Mouse (Mus musculus) heart, embryonic 10.5 days (tissue): ENCODE measurements at regions not wholly inside any gene's neighbourhood (a gene's known extent, or its start where the extent isn't known, plus 50 kb on each side); places are given as distances from the start of the nearest gene placed in this dataset.
"Not testable (repeated sequence)": the region's sequence is repeated elsewhere in the genome, so short reads cannot be mapped to it uniquely, and the experiment has no call there.

Source experiments
- DNase-seq: peaks from one replicate; pipeline ENCODE4 v3.0.0-alpha.2; 2017; ENCODE audit warnings: low spot score
- H3K27ac ChIP-seq: fragments of 300-500 bp; sonication (generic); 2 replicates; pipeline ENCODE4 v1.5.1; 2016; ENCODE audit warnings: mild to moderate bottlenecking
- H3K27me3 ChIP-seq: fragments of 300-500 bp; sonication (generic); 2 replicates; pipeline ENCODE4 v1.6.1; 2016; ENCODE audit warnings: mild to moderate bottlenecking; ENCODE audit not compliant: poor library complexity, insufficient read depth, severe bottlenecking
- H3K36me3 ChIP-seq: fragments of 300-500 bp; sonication (generic); 2 replicates; pipeline ENCODE4 v1.6.1; 2016; ENCODE audit warnings: mild to moderate bottlenecking, moderate library complexity
- H3K4me1 ChIP-seq: fragments of 300-500 bp; sonication (generic); 2 replicates; pipeline ENCODE4 v1.6.1; 2016; ENCODE audit warnings: mild to moderate bottlenecking
- H3K4me3 ChIP-seq: fragments of 300-500 bp; sonication (generic); 2 replicates; pipeline ENCODE4 v1.5.1; 2016; ENCODE audit warnings: mild to moderate bottlenecking, moderate library complexity
- H3K9me3 ChIP-seq: fragments of 300-500 bp; sonication (generic); 2 replicates; pipeline ENCODE4 v1.6.1; 2016; ENCODE audit warnings: mild to moderate bottlenecking, moderate library complexity
- WGBS: fragments of 180-500 bp; shearing (Covaris S2); methylation state at CpG from one replicate; pipeline ENCODE4 v1.1.7; 2016; 5-methylcytosine and 5-hydroxymethylcytosine counted together

- not testable (repeated sequence) for H3K27ac ChIP-seq, DNase-seq, H3K4me3 ChIP-seq, H3K4me1 ChIP-seq, H3K36me3 ChIP-seq, H3K9me3 ChIP-seq, H3K27me3 ChIP-seq
- 81% methylated on average over 9 of the region's 9 CpGs for WGBS
Measured at GRCm38 (mm10) chr19:27600386-27600785, 170.8 kb upstream of the Pum3 start.

DNA sequence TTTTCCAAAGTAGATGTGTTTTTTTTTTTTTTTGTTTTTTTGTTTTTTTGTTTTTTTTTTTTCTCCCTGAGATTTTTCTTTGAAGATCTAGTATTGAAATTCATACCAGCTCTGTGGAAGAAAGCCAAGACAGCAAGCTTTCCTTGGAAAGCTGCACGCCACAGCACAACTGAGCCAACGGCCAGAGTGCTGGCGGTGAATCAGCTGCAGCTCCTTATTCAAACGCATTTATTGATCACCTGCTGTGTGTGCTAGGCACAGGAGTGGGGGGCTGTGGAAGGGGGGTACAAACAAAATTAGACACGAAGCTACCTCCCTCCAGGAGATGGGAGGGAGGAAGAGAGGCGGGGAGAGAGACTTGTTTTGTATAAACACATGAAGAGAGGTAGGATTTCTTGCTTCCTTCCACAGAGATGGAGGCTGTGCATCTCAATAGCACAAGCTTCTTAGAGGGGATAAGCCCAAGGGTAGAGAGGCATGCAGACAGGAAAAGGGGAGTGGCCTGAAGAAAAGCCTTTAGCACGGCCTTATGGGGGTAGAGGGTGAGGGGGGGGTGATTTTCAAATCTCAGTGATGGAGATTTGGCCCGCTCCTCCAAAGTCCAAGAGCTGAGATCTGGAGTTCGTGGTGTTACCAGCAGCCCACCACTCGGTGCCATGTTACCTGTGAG lies 170.1 kb upstream of the Pum3 start:
- Histone ChIP-seq H3K27ac (no peak overlapping the region), H3K36me3 (no peaks in the 10 kb centered on the region), H3K9me3 (no peaks in the 10 kb centered on the region), H3K27me3 (no peaks in the 10 kb centered on the region), H3K4me3 (no peak overlapping the region), H3K4me1 (peaks cover 7% of the 10 kb centered on the region)
- DNase-seq = no peak
- 55% methylated on average over 10 of the region's 10 CpGs for WGBS

GRCm38 (mm10) chr19:27598350-27598749 lies 168.7 kb upstream of the Pum3 start:
- 80% methylated on average over 5 of the region's 5 CpGs for WGBS
- Histone ChIP-seq H3K36me3 (no peaks in the 10 kb centered on the region), H3K4me3 (no peak overlapping the region), H3K27me3 (no peaks in the 10 kb centered on the region), H3K4me1 (peaks cover 4% of the 10 kb centered on the region), H3K27ac (no peak overlapping the region), H3K9me3 (no peaks in the 10 kb centered on the region)
- no peak for DNase-seq

- WGBS = 98% methylated on average over 6 of the region's 6 CpGs
- Histone ChIP-seq H3K4me3 (no peak overlapping the region), H3K9me3 (no peaks in the 10 kb centered on the region), H3K27me3 (no peaks in the 10 kb centered on the region), H3K27ac (no peak overlapping the region), H3K36me3 (no peaks in the 10 kb centered on the region), H3K4me1 (peaks cover 19% of the 10 kb centered on the region)
- no peak for DNase-seq
Measured at GRCm38 (mm10) chr19:27585566-27585965, 155.9 kb upstream of the Pum3 start.

DNA sequence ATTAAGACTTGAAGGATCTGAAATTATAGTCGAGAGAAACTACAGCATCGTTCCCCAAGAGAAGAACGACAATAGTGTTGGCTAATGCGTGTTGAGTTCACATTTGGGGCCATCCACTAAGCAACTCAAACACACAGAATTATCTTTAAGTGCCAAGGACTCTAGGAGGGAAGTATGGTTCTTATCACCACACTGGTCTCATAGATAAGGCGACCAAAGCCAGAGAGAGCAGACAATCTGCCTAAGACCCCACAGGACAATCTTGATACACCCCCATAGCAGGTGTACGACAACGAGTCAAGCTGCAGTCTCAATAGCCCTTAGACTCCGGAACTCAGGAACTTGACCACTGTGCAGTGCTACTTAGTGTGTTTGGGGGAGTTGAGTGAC lies 152.5 kb upstream of the Pum3 start:
- no peak for DNase-seq
- WGBS = 29% methylated on average over 8 of the region's 8 CpGs
- H3K9me3 ChIP-seq = no peaks in the 10 kb centered on the region
- peak overlapping the region; percentile 27 for H3K4me3 ChIP-seq
- peak overlapping the region; percentile 52 for H3K27ac ChIP-seq
- no peaks in the 10 kb centered on the region for H3K27me3 ChIP-seq
- H3K4me1 ChIP-seq = peaks cover 19% of the 10 kb centered on the region
- no peaks in the 10 kb centered on the region for H3K36me3 ChIP-seq

DNA sequence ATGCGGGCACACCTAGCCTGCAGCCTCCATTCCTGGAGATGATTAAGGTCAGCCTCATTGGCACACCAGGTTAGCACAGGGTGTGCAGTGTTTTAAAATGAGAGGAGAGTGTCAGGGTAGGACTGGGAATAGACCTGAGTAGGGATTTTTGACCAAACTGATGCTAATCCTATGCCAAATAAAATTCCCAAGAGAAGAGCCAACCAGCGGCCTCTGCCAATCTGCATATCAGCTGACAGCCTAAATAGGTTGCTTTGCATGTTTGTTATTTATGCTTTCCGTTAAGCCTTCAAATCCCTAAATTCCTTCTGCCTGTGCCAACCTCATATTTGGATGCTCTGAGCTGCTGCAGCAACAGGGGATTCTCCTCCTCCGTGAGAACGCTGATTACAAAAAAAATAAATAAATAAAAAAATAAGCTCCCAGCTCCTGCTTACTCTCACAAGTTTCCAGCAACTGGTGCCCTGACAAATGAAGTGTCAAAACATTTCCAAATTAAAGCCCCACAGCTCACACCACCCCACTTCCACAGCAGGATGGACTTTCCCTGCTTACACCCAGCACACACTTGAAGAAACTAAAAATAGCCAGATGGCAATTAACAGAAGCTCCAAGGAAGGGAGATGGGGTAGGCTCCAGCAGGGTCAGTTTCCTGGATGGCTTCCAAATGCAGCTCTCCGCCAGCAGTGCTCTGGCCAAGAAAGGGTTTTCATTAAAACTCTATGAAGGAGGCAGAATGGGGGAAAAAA lies 151.9 kb upstream of the Pum3 start:
- peak overlapping the region; percentile 52 for H3K27ac ChIP-seq
- WGBS = 29% methylated on average over 6 of the region's 6 CpGs
- H3K27me3 ChIP-seq = no peaks in the 10 kb centered on the region
- H3K9me3 ChIP-seq = no peaks in the 10 kb centered on the region
- peak overlapping the region; percentile 27 for H3K4me3 ChIP-seq
- no peaks in the 10 kb centered on the region for H3K36me3 ChIP-seq
- no peak for DNase-seq
- peaks cover 19% of the 10 kb centered on the region for H3K4me1 ChIP-seq

DNA sequence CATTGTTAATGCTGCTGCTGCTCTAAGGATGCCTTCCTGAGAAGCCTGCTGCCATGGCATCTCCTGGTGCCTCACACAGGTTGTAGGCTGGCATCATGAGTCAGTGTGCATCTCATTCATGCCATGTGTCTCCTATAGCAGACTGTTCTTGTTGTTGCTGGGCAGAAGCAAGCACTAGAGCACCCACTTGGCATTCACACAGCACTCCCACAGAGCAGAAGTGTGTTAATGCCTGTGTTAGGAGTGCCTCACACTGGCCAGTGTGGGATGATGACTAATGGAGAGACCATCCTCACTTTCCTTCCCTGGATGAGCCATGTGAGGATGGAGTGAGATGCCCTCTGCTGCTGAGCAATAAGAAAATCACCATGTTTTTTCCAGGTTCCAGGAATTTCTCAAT lies 146.9 kb upstream of the Pum3 start:
- Histone ChIP-seq H3K27me3 (no peaks in the 10 kb centered on the region), H3K4me1 (peaks cover 9% of the 10 kb centered on the region), H3K36me3 (no peaks in the 10 kb centered on the region), H3K27ac (no peak overlapping the region), H3K4me3 (no peak overlapping the region), H3K9me3 (no peaks in the 10 kb centered on the region)
- no peak for DNase-seq

GRCm38 (mm10) chr19:27566929-27567328 lies 137.3 kb upstream of the Pum3 start:
- H3K27me3 ChIP-seq = no peaks in the 10 kb centered on the region
- 92% methylated on average over 8 of the region's 8 CpGs for WGBS
- no peak overlapping the region for H3K4me3 ChIP-seq
- H3K4me1 ChIP-seq = no peaks in the 10 kb centered on the region
- H3K36me3 ChIP-seq = no peaks in the 10 kb centered on the region
- no peak for DNase-seq
- H3K9me3 ChIP-seq = no peaks in the 10 kb centered on the region
- no peak overlapping the region for H3K27ac ChIP-seq

DNA sequence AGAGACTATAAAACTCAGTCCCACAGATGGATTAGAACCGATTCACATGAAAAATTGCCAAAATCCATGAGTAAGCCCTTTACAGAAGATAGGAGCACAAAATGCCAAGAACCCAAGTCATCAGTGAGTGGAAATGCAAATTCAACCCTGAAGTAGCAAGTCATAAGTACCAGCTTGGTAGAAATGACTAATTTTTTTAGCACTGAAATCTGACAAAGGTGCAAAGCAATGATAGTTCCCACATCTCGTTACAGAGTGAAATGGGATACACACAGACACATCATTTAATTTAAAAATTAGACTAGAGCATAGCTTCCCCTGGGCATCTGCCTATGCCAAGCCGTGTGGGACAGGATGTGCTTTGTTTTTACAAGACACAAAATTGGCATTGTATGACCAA lies 136.4 kb upstream of the Pum3 start:
- Histone ChIP-seq H3K27me3 (no peaks in the 10 kb centered on the region), H3K27ac (no peak overlapping the region), H3K36me3 (no peaks in the 10 kb centered on the region), H3K4me3 (no peak overlapping the region), H3K4me1 (no peaks in the 10 kb centered on the region), H3K9me3 (no peaks in the 10 kb centered on the region)
- WGBS = 83% methylated on average over 3 of the region's 3 CpGs
- no peak for DNase-seq

DNA sequence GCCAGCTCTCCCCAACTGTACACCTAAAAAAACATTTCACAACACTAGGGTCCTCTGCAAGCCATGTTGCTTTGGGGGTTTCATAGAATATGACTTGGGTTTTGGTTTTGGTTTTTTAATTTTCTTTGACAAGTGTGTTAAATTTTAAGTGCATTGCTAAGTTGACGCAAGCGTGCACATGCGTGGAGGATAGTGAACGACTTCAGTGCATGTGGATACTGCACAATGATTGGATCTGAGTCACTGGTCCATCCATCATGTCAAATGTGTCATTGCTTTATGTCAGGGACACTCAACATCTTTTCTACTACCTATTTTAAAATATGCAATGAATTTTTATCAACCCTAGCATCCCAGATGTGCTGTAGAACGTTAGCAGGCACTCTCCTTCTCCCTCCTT lies 134.5 kb upstream of the Pum3 start:
- H3K36me3 ChIP-seq = no peaks in the 10 kb centered on the region
- no peaks in the 10 kb centered on the region for H3K4me1 ChIP-seq
- H3K4me3 ChIP-seq = no peak overlapping the region
- H3K9me3 ChIP-seq = no peaks in the 10 kb centered on the region
- H3K27me3 ChIP-seq = no peaks in the 10 kb centered on the region
- no peak overlapping the region for H3K27ac ChIP-seq
- WGBS = 75% methylated on average over 5 of the region's 5 CpGs
- DNase-seq = no peak

GRCm38 (mm10) chr19:27563592-27563991 lies 134.0 kb upstream of the Pum3 start:
- Histone ChIP-seq H3K27me3 (no peaks in the 10 kb centered on the region), H3K27ac (no peak overlapping the region), H3K9me3 (no peaks in the 10 kb centered on the region), H3K36me3 (no peaks in the 10 kb centered on the region), H3K4me1 (no peaks in the 10 kb centered on the region), H3K4me3 (no peak overlapping the region)
- DNase-seq = no peak
- 67% methylated on average over 9 of the region's 9 CpGs for WGBS

- H3K4me3 ChIP-seq = no peak overlapping the region
- no peak overlapping the region for H3K27ac ChIP-seq
- no peak for DNase-seq
- no peaks in the 10 kb centered on the region for H3K9me3 ChIP-seq
- H3K36me3 ChIP-seq = no peaks in the 10 kb centered on the region
- H3K4me1 ChIP-seq = no peaks in the 10 kb centered on the region
- WGBS = 43% methylated on average over 3 of the region's 3 CpGs
- no peaks in the 10 kb centered on the region for H3K27me3 ChIP-seq
Measured at GRCm38 (mm10) chr19:27558199-27558598, 128.6 kb upstream of the Pum3 start.

DNA sequence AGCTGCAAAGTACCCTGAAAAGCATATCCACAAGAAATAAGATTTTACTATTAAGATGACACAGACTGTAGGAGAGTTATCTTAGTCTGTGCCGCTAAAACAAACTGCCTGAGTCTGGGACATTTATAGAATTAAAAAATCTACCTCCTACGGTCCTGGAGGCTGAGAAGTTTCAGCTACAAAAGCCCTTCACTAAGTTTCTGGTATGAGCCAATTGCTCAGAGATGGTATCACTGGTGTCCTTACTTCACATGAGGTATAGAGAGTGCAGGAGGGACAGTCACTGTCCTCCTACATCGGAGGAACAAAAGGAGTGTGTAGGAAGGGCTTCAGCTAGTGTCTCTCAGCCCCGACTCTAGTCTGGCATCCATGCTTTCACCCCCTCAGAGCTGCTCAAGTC lies 127.1 kb upstream of the Pum3 start:
- Histone ChIP-seq H3K27ac (no peak overlapping the region), H3K4me3 (no peak overlapping the region)
- WGBS = 89% methylated on average over 4 of the region's 4 CpGs

GRCm38 (mm10) chr19:27554841-27555240 lies 125.2 kb upstream of the Pum3 start:
- no peaks in the 10 kb centered on the region for H3K9me3 ChIP-seq
- no peaks in the 10 kb centered on the region for H3K4me1 ChIP-seq
- WGBS = 92% methylated on average over 4 of the region's 4 CpGs
- no peak for DNase-seq
- H3K27ac ChIP-seq = no peak overlapping the region
- no peaks in the 10 kb centered on the region for H3K27me3 ChIP-seq
- no peak overlapping the region for H3K4me3 ChIP-seq
- no peaks in the 10 kb centered on the region for H3K36me3 ChIP-seq

More for the DNA sequence above, 127.1 kb upstream of the Pum3 start:
- DNase-seq = no peak
- Histone ChIP-seq H3K27me3 (no peaks in the 10 kb centered on the region), H3K36me3 (no peaks in the 10 kb centered on the region), H3K4me1 (no peaks in the 10 kb centered on the region), H3K9me3 (no peaks in the 10 kb centered on the region)
